Mouse (Mus musculus) lung, embryonic 16.5 days (tissue): ENCODE measurements around the gene Gm49342. TPM values are rescaled to one million over a fixed set of nuclear protein-coding genes. Genes with fewer than 3 reads are reported as not detected.
"Not testable (repeated sequence)": the region's sequence is repeated elsewhere in the genome, so short reads cannot be mapped to it uniquely, and the experiment has no call there.

Source experiments
- ATAC-seq: fragments of 200-750 bp; cut with Nextera tagmentation; 2 replicates; pipeline ENCODE4 v1.8.0; 2017; ENCODE audit warnings: low read depth, mild to moderate bottlenecking, moderate library complexity
- H3K27ac ChIP-seq: fragments of 300-500 bp; sonication (generic); 2 replicates; pipeline ENCODE4 v1.5.1; 2014; ENCODE audit warnings: mild to moderate bottlenecking, control low read depth, low read length
- H3K27me3 ChIP-seq: fragments of 300-500 bp; sonication (generic); 2 replicates; pipeline ENCODE4 v1.6.1; 2014; ENCODE audit warnings: low read depth, low read length, mixed read lengths; ENCODE audit not compliant: control insufficient read depth, insufficient read depth
- H3K36me3 ChIP-seq: fragments of 300-500 bp; sonication (generic); 2 replicates; pipeline ENCODE4 v1.6.1; 2014; ENCODE audit warnings: low read length; ENCODE audit not compliant: control insufficient read depth, insufficient read depth
- H3K4me1 ChIP-seq: fragments of 300-500 bp; sonication (generic); replicated peaks from 2 replicates; pipeline ENCODE4 v1.6.1; 2014; ENCODE audit warnings: low read length, mixed read lengths; ENCODE audit not compliant: control insufficient read depth, insufficient read depth
- H3K4me2 ChIP-seq: fragments of 300-500 bp; sonication (generic); 2 replicates; pipeline ENCODE4 v1.6.1; 2014; ENCODE audit warnings: low read depth, low read length, control low read depth
- H3K4me3 ChIP-seq: fragments of 300-500 bp; sonication (generic); 2 replicates; pipeline ENCODE4 v1.5.1; 2014; ENCODE audit warnings: mild to moderate bottlenecking, low read length, control low read depth
- H3K9ac ChIP-seq: fragments of 300-500 bp; sonication (generic); 2 replicates; pipeline ENCODE4 v1.6.1; 2014; ENCODE audit warnings: low read length, control low read depth
- H3K9me3 ChIP-seq: fragments of 300-500 bp; sonication (generic); 2 replicates; pipeline ENCODE4 v1.6.1; 2016; ENCODE audit warnings: low read length; ENCODE audit not compliant: control insufficient read depth
- WGBS: fragments of 180-500 bp; shearing (Covaris S2); extraction: QIAGEN DNeasy Blood & Tissue Kit; methylation state at CpG from one replicate; pipeline ENCODE4 v1.1.7; 2014; 5-methylcytosine and 5-hydroxymethylcytosine counted together
- polyA plus RNA-seq: library from polyadenylated mRNA; unstranded; fragments of >200 nt; fragmentation: Nextera tagmentation; extraction: Ambion mirVana; gene quantifications from 2 replicates; pipeline ENCODE4 v1.2.1, GENCODE M21; 2015

The Gm49342 gene
- polyA plus RNA-seq = not detected in 2 replicates

GRCm38 (mm10) chr14:50943932-50944667 is at the start of gene Gm49342:
Gm49342 (plus strand) TSS chr14:50944517.
- Histone ChIP-seq H3K4me1 (peaks cover 6% of the 10 kb centered on the region; the same call in 1 of the 2 replicates), H3K4me3 (peak within 1 kb of the TSS; percentile 64), H3K36me3 (0 out of 2 replicates have a peak, but pooled peaks cover 2% of the 10 kb centered on the region), H3K9ac (peak within 1 kb of the TSS; percentile 72), H3K27ac (peak within 1 kb of the TSS; percentile 95), H3K4me2 (peak within 1 kb of the TSS; percentile 75), H3K9me3 (no peaks in the 10 kb centered on the region), H3K27me3 (no peaks in the 10 kb centered on the region)
- 9% methylated on average over 31 of the region's 31 CpGs for WGBS
- ATAC-seq = peak; percentile 99

GRCm38 (mm10) chr14:50895407-50895806 is 48.9 kb upstream of the Gm49342 start:
- ATAC-seq = no peak
- H3K9me3 ChIP-seq = no peaks in the 10 kb centered on the region
- H3K27ac ChIP-seq = no peak overlapping the region
- H3K4me3 ChIP-seq = no peak overlapping the region
- no peak overlapping the region for H3K4me2 ChIP-seq
- H3K4me1 ChIP-seq = peaks cover 10% of the 10 kb centered on the region
- no peak overlapping the region for H3K9ac ChIP-seq
- H3K36me3 ChIP-seq = no peaks in the 10 kb centered on the region
- H3K27me3 ChIP-seq = peaks cover 3% of the 10 kb centered on the region; the same call in 1 of the 2 replicates

GRCm38 (mm10) chr14:50895985-50896746 is 48.2 kb upstream of the Gm49342 start:
- ATAC-seq = peak; percentile 83
- Histone ChIP-seq H3K36me3 (no peaks in the 10 kb centered on the region), H3K27me3 (peaks cover 3% of the 10 kb centered on the region; the same call in 1 of the 2 replicates), H3K4me2 (peak overlapping the region; percentile 90), H3K27ac (peak overlapping the region; percentile 65), H3K4me1 (peaks cover 10% of the 10 kb centered on the region), H3K9me3 (no peaks in the 10 kb centered on the region), H3K9ac (peak overlapping the region; percentile 70), H3K4me3 (peak overlapping the region; percentile 51)
- 12% methylated on average over 19 of the region's 19 CpGs for WGBS

GRCm38 (mm10) chr14:50896747-50897373 is 47.5 kb upstream of the Gm49342 start:
- H3K27me3 ChIP-seq = peaks cover 3% of the 10 kb centered on the region; the same call in 1 of the 2 replicates
- ATAC-seq = no peak; the same call in none of the 2 replicates
- H3K27ac ChIP-seq = peak overlapping the region; percentile 65

GRCm38 (mm10) chr14:50897374-50897765 is 46.9 kb upstream of the Gm49342 start, which contains the start of gene Klhl33:
Klhl33 (minus strand) TSS chr14:50897507.
- no peaks in the 10 kb centered on the region for H3K9me3 ChIP-seq
- no peak for ATAC-seq
- peak within 1 kb of the TSS; percentile 90 for H3K4me2 ChIP-seq
- H3K9ac ChIP-seq = peak within 1 kb of the TSS; percentile 70
- H3K27ac ChIP-seq = peak within 1 kb of the TSS; percentile 65
- WGBS = 49% methylated on average over 7 of the region's 7 CpGs
- peaks cover 3% of the 10 kb centered on the region; the same call in 1 of the 2 replicates for H3K27me3 ChIP-seq
- H3K36me3 ChIP-seq = no peaks in the 10 kb centered on the region
- H3K4me1 ChIP-seq = peaks cover 10% of the 10 kb centered on the region
- peak within 1 kb of the TSS; percentile 51 for H3K4me3 ChIP-seq

More at GRCm38 (mm10) chr14:50896747-50897373, 47.5 kb upstream of the Gm49342 start:
- Histone ChIP-seq H3K9me3 (no peaks in the 10 kb centered on the region), H3K9ac (peak overlapping the region; percentile 70), H3K36me3 (no peaks in the 10 kb centered on the region), H3K4me3 (peak overlapping the region; percentile 51), H3K4me2 (peak overlapping the region; percentile 90), H3K4me1 (peaks cover 10% of the 10 kb centered on the region)
- WGBS = 14% methylated on average over 23 of the region's 23 CpGs

- 82% methylated on average over 2 of the region's 2 CpGs for WGBS
- ATAC-seq, H3K36me3 ChIP-seq, H3K4me3 ChIP-seq, H3K4me1 ChIP-seq, H3K27ac ChIP-seq, H3K9ac ChIP-seq, H3K4me2 ChIP-seq, H3K9me3 ChIP-seq, H3K27me3 ChIP-seq: not testable (repeated sequence)
Measured at GRCm38 (mm10) chr14:50897992-50898391, 46.3 kb upstream of the Gm49342 start.

GRCm38 (mm10) chr14:50903973-50904827 is 40.1 kb upstream of the Gm49342 start:
- ATAC-seq = peak; percentile 83

GRCm38 (mm10) chr14:50904828-50905129 is 39.5 kb upstream of the Gm49342 start:
- ATAC-seq = no peak
- 85% methylated on average over 4 of the region's 4 CpGs for WGBS
- H3K27ac ChIP-seq = no peak overlapping the region
- H3K36me3 ChIP-seq = no peaks in the 10 kb centered on the region
- H3K4me1 ChIP-seq = peaks cover 7% of the 10 kb centered on the region; the same call in 1 of the 2 replicates
- H3K4me3 ChIP-seq = no peak overlapping the region
- no peaks in the 10 kb centered on the region for H3K27me3 ChIP-seq
- no peak overlapping the region for H3K4me2 ChIP-seq
- no peak overlapping the region for H3K9ac ChIP-seq
- no peaks in the 10 kb centered on the region for H3K9me3 ChIP-seq

More at GRCm38 (mm10) chr14:50903973-50904827, 40.1 kb upstream of the Gm49342 start:
- 4% methylated on average over 26 of the region's 26 CpGs for WGBS
- Histone ChIP-seq H3K4me2 (peak overlapping the region; percentile 80), H3K9ac (peak overlapping the region; percentile 62), H3K27me3 (no peaks in the 10 kb centered on the region), H3K4me1 (peaks cover 7% of the 10 kb centered on the region; the same call in 1 of the 2 replicates), H3K4me3 (peak overlapping the region; percentile 49), H3K9me3 (no peaks in the 10 kb centered on the region), H3K36me3 (no peaks in the 10 kb centered on the region), H3K27ac (no peak overlapping the region)
